Mouse (Mus musculus) limb, embryonic 13.5 days (tissue): ENCODE data around the gene Nup188. TPM values are rescaled to one million over a fixed set of nuclear protein-coding genes. Genes with fewer than 3 reads are reported as not detected.
A peak's percentile ranks its signal among the peaks of the same experiment; 100 is the strongest.

Experiments used
- ATAC-seq: fragments of 200-750 bp; cut with Nextera tagmentation; 2 replicates; pipeline ENCODE4 v1.8.0; 2017; ENCODE audit warnings: low read depth, moderate number of reproducible peaks, moderate TSS enrichment; ENCODE audit not compliant: low FRiP score
- H3K27ac ChIP-seq: fragments of 300-500 bp; sonication (generic); 2 replicates; pipeline ENCODE4 v1.5.1; 2015; ENCODE audit warnings: inconsistent platforms, mild to moderate bottlenecking, moderate library complexity
- H3K27me3 ChIP-seq: fragments of 300-500 bp; sonication (generic); 2 replicates; pipeline ENCODE4 v1.6.1; 2015; ENCODE audit warnings: mild to moderate bottlenecking, inconsistent platforms
- H3K36me3 ChIP-seq: fragments of 300-500 bp; sonication (generic); 2 replicates; pipeline ENCODE4 v1.6.1; 2015; ENCODE audit warnings: inconsistent platforms, mild to moderate bottlenecking, moderate library complexity
- H3K4me1 ChIP-seq: fragments of 300-500 bp; sonication (generic); 2 replicates; pipeline ENCODE4 v1.6.1; 2015; ENCODE audit warnings: inconsistent platforms
- H3K4me2 ChIP-seq: fragments of 300-500 bp; sonication (generic); replicated peaks from 2 replicates; pipeline ENCODE4 v1.6.1; 2015; ENCODE audit warnings: inconsistent platforms, mild to moderate bottlenecking, moderate library complexity
- H3K4me3 ChIP-seq: fragments of 300-500 bp; sonication (generic); 2 replicates; pipeline ENCODE4 v1.5.1; 2015; ENCODE audit warnings: moderate library complexity, mild to moderate bottlenecking, inconsistent platforms
- H3K9ac ChIP-seq: fragments of 300-500 bp; sonication (generic); 2 replicates; pipeline ENCODE4 v1.6.1; 2015; ENCODE audit warnings: mild to moderate bottlenecking, inconsistent platforms
- H3K9me3 ChIP-seq: fragments of 300-500 bp; sonication (generic); 2 replicates; pipeline ENCODE4 v1.6.1; 2016; ENCODE audit warnings: inconsistent platforms
- WGBS: fragments of 180-500 bp; shearing (Covaris S2); methylation state at CpG from one replicate; pipeline ENCODE4 v1.1.7; 2015; 5-methylcytosine and 5-hydroxymethylcytosine counted together
- polyA plus RNA-seq: library from polyadenylated mRNA; unstranded; fragments of >200 nt; fragmentation: Nextera tagmentation; extraction: Ambion mirVana; gene quantifications from 2 replicates; pipeline ENCODE4 v1.2.1, GENCODE M21; 2015

The Nup188 gene
- polyA plus RNA-seq, 1 experiment from 2014 or later: 41.2 TPM

DNA sequence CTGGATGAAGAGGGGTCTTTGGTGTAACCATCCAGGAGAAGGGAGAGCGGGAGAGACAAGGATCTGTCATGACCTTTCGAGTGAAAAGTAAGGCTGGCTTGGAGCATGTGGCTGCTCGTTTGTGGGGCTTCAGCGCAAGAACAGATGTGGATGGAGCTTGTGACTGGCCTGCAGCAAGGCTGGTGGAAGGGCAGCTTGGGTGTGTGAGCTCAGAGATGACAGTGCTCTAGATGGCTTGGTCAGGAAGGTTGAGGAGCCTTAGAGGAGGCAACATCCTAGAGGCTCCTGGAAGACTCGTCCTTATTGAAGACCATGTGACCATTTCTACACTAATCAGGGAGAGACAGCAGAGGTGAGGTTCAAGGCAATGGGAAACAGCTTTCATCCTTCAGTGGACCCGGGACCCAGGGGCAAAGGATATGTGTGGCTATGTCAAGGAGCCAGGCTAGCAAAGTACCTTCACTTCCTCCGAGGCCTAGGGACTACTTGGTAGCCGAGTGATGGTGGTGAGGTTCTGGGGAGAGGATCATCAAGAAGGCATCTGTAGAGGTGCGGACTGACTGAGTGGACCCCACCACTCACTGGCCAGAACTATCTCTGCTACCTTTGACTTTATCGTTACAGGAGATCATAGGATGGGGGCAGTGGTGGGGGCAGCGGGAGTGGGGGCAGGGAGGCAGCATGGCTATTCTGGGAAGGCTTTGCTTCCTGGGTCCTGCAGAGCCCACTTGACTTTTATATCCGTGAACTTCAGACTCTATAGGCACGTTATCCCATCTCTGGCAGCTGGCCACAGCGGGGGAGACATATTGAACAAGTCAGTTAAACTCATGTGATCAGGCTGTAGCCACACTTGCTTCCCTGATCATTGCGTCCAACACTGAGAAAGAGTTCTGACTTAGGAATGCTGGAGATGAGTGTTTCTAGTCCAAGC, 26.8 kb upstream of the Nup188 start:
- H3K4me3 ChIP-seq: no peak overlapping the region
- H3K9me3 ChIP-seq: no peaks in the 10 kb centered on the region
- peaks cover 98% of the 10 kb centered on the region for H3K36me3 ChIP-seq
- H3K4me1 ChIP-seq: peaks cover 9% of the 10 kb centered on the region
- H3K9ac ChIP-seq: no peak overlapping the region
- H3K27ac ChIP-seq: no peak overlapping the region
- 87% methylated on average over 15 of the region's 15 CpGs for WGBS
- no peaks in the 10 kb centered on the region for H3K27me3 ChIP-seq
- H3K4me2 ChIP-seq: no peak overlapping the region
- ATAC-seq: no peak

GRCm38 (mm10) chr2:30261064-30261736, 25.0 kb upstream of the Nup188 start:
- H3K9ac ChIP-seq: no peak overlapping the region
- WGBS: 84% methylated on average over 4 of the region's 4 CpGs
- peaks cover 27% of the 10 kb centered on the region for H3K4me1 ChIP-seq
- H3K36me3 ChIP-seq: peaks cover 89% of the 10 kb centered on the region
- ATAC-seq: no peak
- no peak overlapping the region for H3K4me2 ChIP-seq
- no peak overlapping the region for H3K4me3 ChIP-seq
- no peak overlapping the region for H3K27ac ChIP-seq
- H3K27me3 ChIP-seq: no peaks in the 10 kb centered on the region
- H3K9me3 ChIP-seq: no peaks in the 10 kb centered on the region

- H3K9me3 ChIP-seq: no peaks in the 10 kb centered on the region
Observed at GRCm38 (mm10) chr2:30261921-30262839, 24.0 kb upstream of the Nup188 start.

GRCm38 (mm10) chr2:30262840-30263441, 23.3 kb upstream of the Nup188 start:
- 68% methylated on average over 4 of the region's 4 CpGs for WGBS
- Histone ChIP-seq H3K9ac (no peak overlapping the region), H3K36me3 (peaks cover 71% of the 10 kb centered on the region)

More at GRCm38 (mm10) chr2:30261921-30262839, 24.0 kb upstream of the Nup188 start:
- Histone ChIP-seq H3K4me3 (no peak overlapping the region), H3K27me3 (no peaks in the 10 kb centered on the region), H3K36me3 (peaks cover 79% of the 10 kb centered on the region), H3K4me2 (no peak overlapping the region), H3K27ac (no peak overlapping the region), H3K4me1 (peaks cover 37% of the 10 kb centered on the region), H3K9ac (no peak overlapping the region)
- WGBS: 91% methylated on average over 18 of the region's 18 CpGs
- ATAC-seq: no peak

DNA sequence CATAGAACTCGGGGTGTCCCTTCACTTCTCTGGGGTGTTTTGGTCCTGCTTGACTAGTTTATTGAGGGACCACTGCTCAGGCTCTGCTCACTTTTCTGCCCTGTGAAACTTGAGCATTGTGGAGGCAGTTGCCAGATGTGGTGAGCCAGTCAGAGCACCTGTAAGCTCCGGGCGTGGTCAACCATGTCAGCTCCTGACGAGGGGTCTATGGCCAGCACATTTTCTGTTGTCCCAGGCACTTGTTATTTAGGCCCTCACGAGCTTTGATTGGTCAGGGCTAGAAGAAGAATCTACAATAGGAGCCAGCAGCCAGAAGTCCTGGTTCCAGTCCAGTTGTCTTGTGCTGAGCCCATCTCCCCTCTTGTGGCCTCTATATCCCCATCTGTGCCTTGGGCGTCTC, 22.4 kb upstream of the Nup188 start:
- 89% methylated on average over 6 of the region's 6 CpGs for WGBS
- no peaks in the 10 kb centered on the region for H3K27me3 ChIP-seq
- H3K4me2 ChIP-seq: no peak overlapping the region

More at GRCm38 (mm10) chr2:30262840-30263441, 23.3 kb upstream of the Nup188 start:
- Histone ChIP-seq H3K27ac (no peak overlapping the region), H3K4me1 (peaks cover 37% of the 10 kb centered on the region), H3K27me3 (no peaks in the 10 kb centered on the region), H3K4me3 (no peak overlapping the region), H3K9me3 (no peaks in the 10 kb centered on the region), H3K4me2 (no peak overlapping the region)
- ATAC-seq: no peak

GRCm38 (mm10) chr2:30264671-30265519, 21.3 kb upstream of the Nup188 start:
- no peak overlapping the region for H3K4me3 ChIP-seq
- peaks cover 52% of the 10 kb centered on the region for H3K36me3 ChIP-seq
- H3K9me3 ChIP-seq: no peaks in the 10 kb centered on the region
- H3K9ac ChIP-seq: peak overlapping the region; percentile 4; the same call in 1 of the 2 replicates
- 44% methylated on average over 7 of the region's 7 CpGs for WGBS
- peaks cover 42% of the 10 kb centered on the region for H3K4me1 ChIP-seq
- no peaks in the 10 kb centered on the region for H3K27me3 ChIP-seq
- peak overlapping the region; percentile 86 for H3K27ac ChIP-seq
- ATAC-seq: no peak
- no peak overlapping the region for H3K4me2 ChIP-seq

More for the DNA sequence above, 22.4 kb upstream of the Nup188 start:
- H3K36me3 ChIP-seq: peaks cover 62% of the 10 kb centered on the region
- ATAC-seq: no peak
- H3K9me3 ChIP-seq: no peaks in the 10 kb centered on the region
- H3K4me3 ChIP-seq: no peak overlapping the region
- no peak overlapping the region for H3K9ac ChIP-seq
- H3K27ac ChIP-seq: 0 out of 2 replicates have a peak overlapping the region, but pooled peaks have one; percentile 86
- peaks cover 37% of the 10 kb centered on the region for H3K4me1 ChIP-seq

GRCm38 (mm10) chr2:30265767-30266253, 20.4 kb upstream of the Nup188 start, which contains the start of gene Phyhd1:
Gene Phyhd1 (plus strand): TSS chr2:30266203.
- 38% methylated on average over 4 of the region's 5 CpGs for WGBS
- Histone ChIP-seq H3K36me3 (peaks cover 43% of the 10 kb centered on the region), H3K9ac (peak within 1 kb of the TSS; percentile 4), H3K27me3 (no peaks in the 10 kb centered on the region), H3K9me3 (no peaks in the 10 kb centered on the region), H3K4me3 (no peak within 1 kb of the TSS), H3K27ac (peak within 1 kb of the TSS; percentile 86), H3K4me2 (peak within 1 kb of the TSS; percentile 39), H3K4me1 (peaks cover 45% of the 10 kb centered on the region)
- no peak for ATAC-seq

GRCm38 (mm10) chr2:30266392-30266941, 19.7 kb upstream of the Nup188 start:
- Histone ChIP-seq H3K36me3 (peaks cover 36% of the 10 kb centered on the region), H3K4me3 (no peak overlapping the region), H3K9ac (peak overlapping the region; percentile 4; the same call in 1 of the 2 replicates), H3K9me3 (no peaks in the 10 kb centered on the region), H3K4me1 (peaks cover 45% of the 10 kb centered on the region), H3K27me3 (no peaks in the 10 kb centered on the region), H3K27ac (peak overlapping the region; percentile 86), H3K4me2 (peak overlapping the region; percentile 39)
- peak; percentile 46; the same call in 1 of the 2 replicates for ATAC-seq
- WGBS: 13% methylated on average over 4 of the region's 4 CpGs

- Histone ChIP-seq H3K4me3 (no peak overlapping the region), H3K27ac (no peak overlapping the region), H3K9ac (no peak overlapping the region), H3K4me1 (peaks cover 45% of the 10 kb centered on the region), H3K9me3 (no peaks in the 10 kb centered on the region), H3K4me2 (no peak overlapping the region), H3K36me3 (peaks cover 26% of the 10 kb centered on the region), H3K27me3 (no peaks in the 10 kb centered on the region)
- whole genome bisulfite sequencing: 98% methylated on average over 2 of the region's 2 CpGs
- ATAC-seq: no peak
Observed at GRCm38 (mm10) chr2:30267466-30267865, 18.7 kb upstream of the Nup188 start.

- WGBS: 52% methylated on average over 4 of the region's 4 CpGs
- H3K27me3 ChIP-seq: no peaks in the 10 kb centered on the region
- H3K4me1 ChIP-seq: peaks cover 42% of the 10 kb centered on the region
- peaks cover 18% of the 10 kb centered on the region for H3K36me3 ChIP-seq
- H3K9me3 ChIP-seq: no peaks in the 10 kb centered on the region
- no peak overlapping the region for H3K4me2 ChIP-seq
- no peak overlapping the region for H3K27ac ChIP-seq
- H3K4me3 ChIP-seq: no peak overlapping the region
- no peak overlapping the region for H3K9ac ChIP-seq
- no peak for ATAC-seq
Observed at GRCm38 (mm10) chr2:30268371-30268770, 17.8 kb upstream of the Nup188 start.
